Comparison of ENCODE assay signal across 8 mouse cellular contexts in the genomic region with DNA sequence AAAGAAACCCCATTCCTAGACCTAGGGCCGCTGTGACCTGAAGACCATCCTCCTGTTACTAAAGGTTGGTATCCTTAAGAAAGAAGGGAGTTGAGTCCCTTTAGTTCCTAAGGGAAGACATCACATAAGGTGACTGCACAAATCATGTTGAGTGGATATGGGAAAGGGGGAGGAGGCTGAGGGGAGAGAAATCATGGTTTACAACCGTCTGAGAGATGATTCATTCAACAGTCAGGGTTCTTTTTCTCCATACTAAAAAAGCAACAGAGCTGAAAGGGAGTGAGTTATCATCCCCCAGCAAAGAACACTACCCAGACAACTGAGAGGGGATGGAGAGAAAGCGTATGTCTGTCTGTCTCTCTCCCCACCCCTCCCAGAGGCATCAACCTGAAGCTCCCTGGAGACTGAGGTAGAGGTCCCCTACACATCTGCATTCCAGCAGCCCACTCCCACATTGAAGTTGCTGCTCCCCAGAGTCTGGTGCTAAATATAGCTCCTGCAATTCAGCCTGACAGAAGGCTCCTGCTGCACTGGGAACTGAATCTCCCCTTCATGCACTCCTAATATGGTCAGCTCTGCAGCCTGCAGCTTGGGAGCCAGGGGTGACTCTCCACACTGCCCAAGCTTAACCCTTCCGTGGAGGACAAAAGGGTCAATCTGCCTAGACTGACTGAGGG.
DNase-seq lines count a peak whose midpoint lies in the region; ATAC-seq lines count a peak whose summit lies in the region.

No protein-coding gene starts in this region.

- H3K9me3 ChIP-seq in hindbrain, embryonic 10.5 days: no peaks in the 10 kb centered on the region
- H3K9me3 ChIP-seq in hindbrain, embryonic 13.5 days: no peaks in the 10 kb centered on the region

- DNase-seq in hindbrain, embryonic 10.5 days (ENCODE audit: low spot score): peak; percentile 24
- DNase-seq in right cerebral cortex, adult 2 months (ENCODE audit: low spot score in 2 of 2): peak; percentile 46 to 64
- DNase-seq in right cerebral cortex, postnatal 4 days: no peak
- peak; percentile 42 for DNase-seq in layer of hippocampus, adult 9-11 months
- DNase-seq in ovary, postnatal 36 days (ENCODE audit: low spot score): no peak
- no peak for DNase-seq in cerebellum, postnatal 14 days

- peaks cover 23% of the 10 kb centered on the region for H3K4me1 ChIP-seq in hindbrain, embryonic 10.5 days (replicated peaks)
- H3K4me1 ChIP-seq in hindbrain, embryonic 13.5 days (replicated peaks): peaks cover 7% of the 10 kb centered on the region

- no peaks in the 10 kb centered on the region for H3K27me3 ChIP-seq in hindbrain, embryonic 10.5 days (ENCODE audit: insufficient read depth, poor library complexity, severe bottlenecking)
- H3K27me3 ChIP-seq in hindbrain, embryonic 13.5 days: no peaks in the 10 kb centered on the region

- no peaks in the 10 kb centered on the region for H3K36me3 ChIP-seq in hindbrain, embryonic 10.5 days
- H3K36me3 ChIP-seq in hindbrain, embryonic 13.5 days: no peaks in the 10 kb centered on the region

- no peak overlapping the region for H3K4me3 ChIP-seq in hindbrain, embryonic 10.5 days
- no peak overlapping the region for H3K4me3 ChIP-seq in hindbrain, embryonic 13.5 days

- no peak overlapping the region for H3K9ac ChIP-seq in hindbrain, embryonic 13.5 days

- no peak overlapping the region for H3K4me2 ChIP-seq in hindbrain, embryonic 13.5 days

- peak overlapping the region; percentile 64 for H3K27ac ChIP-seq in hindbrain, embryonic 10.5 days
- no peak overlapping the region for H3K27ac ChIP-seq in hindbrain, embryonic 13.5 days

- 55% methylated on average over 4 of the region's 4 CpGs for WGBS in hindbrain, embryonic 10.5 days
- WGBS in hindbrain, embryonic 13.5 days: 55% methylated on average over 4 of the region's 4 CpGs

- ATAC-seq in hindbrain, embryonic 13.5 days (ENCODE audit: low FRiP score): no peak
- no peak for ATAC-seq in megakaryocyte progenitor cell, adult 5-6 weeks (replicated peaks; ENCODE audit: poor library complexity)

Comparison
In these comparisons a context has a peak if more than half of its experiments do, and no peak if none do; other contexts are left out.
1. DNase-seq: peak in hindbrain, embryonic 10.5 days (single experiment), right cerebral cortex, adult 2 months (2 of 2) and layer of hippocampus, adult 9-11 months (single experiment); none in right cerebral cortex, postnatal 4 days (single experiment), ovary, postnatal 36 days (single experiment) and cerebellum, postnatal 14 days (0 of 2).